Mouse (Mus musculus): ENCODE results near the gene B230307C23Rik. TPM values are rescaled to one million over a fixed set of nuclear protein-coding genes. Genes with fewer than 3 reads are reported as not detected.
A peak's percentile ranks its signal among the peaks of the same experiment; 100 is the strongest.
"Not testable (repeated sequence)": the region's sequence is repeated elsewhere in the genome, so short reads cannot be mapped to it uniquely, and the experiment has no call there.

The B230307C23Rik gene
- total and polyA plus RNA-seq, 3 experiments: 3.1 to 4.7 (median 3.7) TPM

DNA sequence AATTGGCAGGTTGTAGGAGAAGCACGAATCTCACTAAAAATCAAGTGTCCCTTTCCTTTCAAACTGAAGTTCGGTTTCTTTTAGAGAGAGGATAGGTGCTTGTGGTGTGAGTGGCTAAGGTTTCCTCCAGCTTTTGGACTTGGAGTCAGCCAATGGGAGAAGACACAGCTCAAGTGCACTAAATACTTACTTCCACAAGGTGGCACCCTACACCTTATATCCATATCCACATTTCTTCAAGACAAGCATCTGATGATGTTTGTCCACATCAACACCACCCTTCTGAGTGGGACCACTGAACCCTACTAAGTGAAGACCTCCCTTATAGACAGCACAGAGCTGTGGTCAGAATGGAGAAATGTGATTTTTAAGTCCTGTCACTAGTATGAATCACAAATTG lies 44.6 kb downstream of the B230307C23Rik start:
- Histone ChIP-seq H3K27ac (no peak overlapping the region), H3K27me3 (ENCODE audit: control insufficient read depth, insufficient read depth, low read length) (no peaks in the 10 kb centered on the region), H3K79me2 (replicated peaks; ENCODE audit: control insufficient read depth, insufficient read depth, low read length) (no peaks in the 10 kb centered on the region), H3K9ac (ENCODE audit: low read depth, low read length) (no peak overlapping the region), H3K4me1 (ENCODE audit: control insufficient read depth, insufficient read depth, low read length) (no peaks in the 10 kb centered on the region), H3K36me3 (ENCODE audit: control insufficient read depth, insufficient read depth, low read length) (no peaks in the 10 kb centered on the region), H3K4me3 (no peak overlapping the region)
- no peak for DNase-seq
- intact Hi-C loops (cut with DNase I): no loop called here
- WGBS: 70% methylated on average over 2 of the region's 2 CpGs
- TF ChIP-seq CTCF (IDR thresholded peaks at IDR 0.05): peak; percentile 81
- TF ChIP-seq EP300 (IDR thresholded peaks at IDR 0.05; ENCODE audit: insufficient read depth, low read depth, low read length): no peak
- TF ChIP-seq POLR2A (IDR thresholded peaks at IDR 0.05; ENCODE audit: insufficient read depth, low read depth, low read length): no peak

DNA sequence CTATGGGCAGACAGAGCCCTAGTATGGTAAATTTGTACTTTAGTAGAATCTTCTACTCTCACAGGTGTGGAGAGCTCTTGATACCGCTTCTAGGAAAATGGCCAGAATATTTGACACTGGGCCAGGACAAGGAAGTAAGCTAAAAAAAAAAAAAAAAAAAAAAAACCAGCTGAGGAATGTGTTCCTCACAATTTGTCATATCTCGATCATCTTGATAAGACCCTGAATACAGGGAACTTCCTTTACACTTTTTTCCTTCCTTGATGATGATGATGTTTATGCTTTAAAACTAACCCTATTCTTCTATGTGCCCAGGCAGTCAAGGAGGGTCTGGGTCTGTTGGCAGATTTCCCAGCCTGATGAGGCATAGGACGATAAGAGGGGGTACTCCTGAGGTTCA lies 82.3 kb downstream of the B230307C23Rik start:
- H3K4me3 ChIP-seq; H3K4me1 ChIP-seq (ENCODE audit: control insufficient read depth, insufficient read depth, low read length); H3K36me3 ChIP-seq (ENCODE audit: control insufficient read depth, insufficient read depth, low read length); H3K9ac ChIP-seq (ENCODE audit: low read depth, low read length); intact Hi-C loops (cut with DNase I); H3K27ac ChIP-seq; H3K27me3 ChIP-seq (ENCODE audit: control insufficient read depth, insufficient read depth, low read length); H3K79me2 ChIP-seq (replicated peaks; ENCODE audit: control insufficient read depth, insufficient read depth, low read length); DNase-seq: not testable (repeated sequence)
- WGBS: 31% methylated on average over 3 of the region's 3 CpGs

DNA sequence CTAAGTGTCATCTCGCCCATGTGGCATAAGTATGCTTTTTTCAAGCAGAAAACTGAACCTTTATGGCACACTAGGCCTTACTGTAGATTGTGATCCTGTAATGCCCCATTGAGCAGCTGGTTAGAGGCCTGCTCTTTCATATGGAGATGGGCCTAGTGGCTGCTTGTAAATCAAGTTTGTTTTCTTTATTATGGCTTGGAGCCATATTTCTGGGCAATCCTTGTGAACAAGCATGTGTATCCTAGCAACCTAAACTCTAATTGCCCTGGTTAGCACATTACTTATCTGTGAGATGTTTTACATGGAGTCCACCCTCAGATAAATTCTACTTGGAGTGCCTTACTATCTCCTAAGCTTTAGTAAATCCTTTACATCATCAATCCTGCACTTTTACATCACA lies 84.0 kb downstream of the B230307C23Rik start:
- H3K4me1 ChIP-seq (ENCODE audit: control insufficient read depth, insufficient read depth, low read length); H3K27me3 ChIP-seq (ENCODE audit: control insufficient read depth, insufficient read depth, low read length); DNase-seq; H3K36me3 ChIP-seq (ENCODE audit: control insufficient read depth, insufficient read depth, low read length); H3K4me3 ChIP-seq; H3K27ac ChIP-seq; H3K79me2 ChIP-seq (replicated peaks; ENCODE audit: control insufficient read depth, insufficient read depth, low read length); H3K9ac ChIP-seq (ENCODE audit: low read depth, low read length): not testable (repeated sequence)
- intact Hi-C loops (cut with DNase I): loop anchor here (5.0 kb wide), 1 partner anchor 229 kb away; the partner anchor contains the start of gene Prdm15
- WGBS: 88% methylated on average over 1 of the region's 1 CpGs

Other genes starting within 250 kb of the B230307C23Rik start
- gene Ripk4, start 233.5 kb upstream of the B230307C23Rik start, total RNA-seq (2021): under 1 TPM; 0.05 to 0.07 TPM
- 0.29 and 0.70 TPM in 2 replicates for gene Ripk4, start 233.5 kb upstream of the B230307C23Rik start, polyA plus RNA-seq (2012; rRNA removed)
- 1 to 10 TPM; 4.8 to 6.1 TPM for gene Prdm15, start 145.5 kb upstream of the B230307C23Rik start, total RNA-seq (2021)
- 4.6 and 7.0 TPM in 2 replicates for gene Prdm15, start 145.5 kb upstream of the B230307C23Rik start, polyA plus RNA-seq (2012; rRNA removed)
- 10 to 100 TPM; 19.7 to 26.6 TPM for gene C2cd2, start 34.7 kb upstream of the B230307C23Rik start, total RNA-seq (2021)
- gene C2cd2, start 34.7 kb upstream of the B230307C23Rik start, polyA plus RNA-seq (2012; rRNA removed): 8.0 and 8.2 TPM in 2 replicates
- 10 to 100 TPM; 10.4 to 12.3 TPM for gene Zbtb21, start 34.7 kb upstream of the B230307C23Rik start, total RNA-seq (2021)
- gene Zbtb21, start 34.7 kb upstream of the B230307C23Rik start, polyA plus RNA-seq (2012; rRNA removed): 7.6 and 11.9 TPM in 2 replicates
- 1 to 10 TPM; 1.5 to 1.8 TPM for gene A630089N07Rik, start 85.1 kb downstream of the B230307C23Rik start, total RNA-seq (2021)
- 0.64 and 0.84 TPM in 2 replicates for gene A630089N07Rik, start 85.1 kb downstream of the B230307C23Rik start, polyA plus RNA-seq (2012; rRNA removed)

Measured in heart, adult 2 months (tissue).